Mouse (Mus musculus) heart, embryonic 12.5 days (tissue): ENCODE measurements at regions not wholly inside any gene's neighbourhood (a gene's known extent, or its start where the extent isn't known, plus 50 kb on each side); places are given as distances from the start of the nearest gene placed in this dataset.

ENCODE experiments used
- ATAC-seq: fragments of 200-750 bp; cut with Nextera tagmentation; 2 replicates; pipeline ENCODE4 v1.8.0; 2017; ENCODE audit warnings: moderate TSS enrichment, moderate library complexity; ENCODE audit not compliant: insufficient number of reproducible peaks, low FRiP score
- H3K27ac ChIP-seq: fragments of 300-500 bp; sonication (generic); 2 replicates; pipeline ENCODE4 v1.5.1; 2016; ENCODE audit warnings: mild to moderate bottlenecking, moderate library complexity; ENCODE audit not compliant: poor library complexity, severe bottlenecking
- H3K27me3 ChIP-seq: fragments of 300-500 bp; sonication (generic); replicated peaks from 2 replicates; pipeline ENCODE4 v1.6.1; 2016; ENCODE audit warnings: mild to moderate bottlenecking, moderate library complexity
- H3K36me3 ChIP-seq: fragments of 300-500 bp; sonication (generic); 2 replicates; pipeline ENCODE4 v1.6.1; 2016; ENCODE audit warnings: mild to moderate bottlenecking, moderate library complexity
- H3K4me1 ChIP-seq: fragments of 300-500 bp; sonication (generic); replicated peaks from 2 replicates; pipeline ENCODE4 v1.6.1; 2016; ENCODE audit warnings: mild to moderate bottlenecking
- H3K4me2 ChIP-seq: fragments of 300-500 bp; sonication (generic); 2 replicates; pipeline ENCODE4 v1.6.1; 2016; ENCODE audit warnings: mild to moderate bottlenecking, moderate library complexity
- H3K4me3 ChIP-seq: fragments of 300-500 bp; sonication (generic); 2 replicates; pipeline ENCODE4 v1.5.1; 2016; ENCODE audit warnings: mild to moderate bottlenecking
- H3K9ac ChIP-seq: fragments of 300-500 bp; sonication (generic); 2 replicates; pipeline ENCODE4 v1.6.1; 2016; ENCODE audit warnings: mild to moderate bottlenecking, moderate library complexity
- H3K9me3 ChIP-seq: fragments of 300-500 bp; sonication (generic); replicated peaks from 2 replicates; pipeline ENCODE4 v1.6.1; 2016; ENCODE audit warnings: mild to moderate bottlenecking, moderate library complexity
- WGBS: fragments of 180-500 bp; shearing (Covaris S2); methylation state at CpG from one replicate; pipeline ENCODE4 v1.1.7; 2016; 5-methylcytosine and 5-hydroxymethylcytosine counted together

- Histone ChIP-seq H3K27me3 (no peaks in the 10 kb centered on the region), H3K4me3 (no peak overlapping the region), H3K27ac (peak overlapping the region; percentile 78), H3K4me2 (no peak overlapping the region), H3K4me1 (peaks cover 29% of the 10 kb centered on the region), H3K36me3 (no peaks in the 10 kb centered on the region), H3K9me3 (no peaks in the 10 kb centered on the region), H3K9ac (no peak overlapping the region)
- peak; percentile 72 for ATAC-seq
- WGBS, result 25% methylated on average over 4 of the region's 4 CpGs
Observed at GRCm38 (mm10) chr8:93734818-93735217, 74.9 kb upstream of the Gnao1 start.

- no peak overlapping the region for H3K9ac ChIP-seq
- H3K4me3 ChIP-seq, result no peak overlapping the region
- H3K27me3 ChIP-seq, result no peaks in the 10 kb centered on the region
- H3K4me2 ChIP-seq, result no peak overlapping the region
- WGBS, result 78% methylated on average over 3 of the region's 3 CpGs
- no peak for ATAC-seq
- H3K9me3 ChIP-seq, result no peaks in the 10 kb centered on the region
- no peaks in the 10 kb centered on the region for H3K36me3 ChIP-seq
- H3K27ac ChIP-seq, result no peak overlapping the region
- H3K4me1 ChIP-seq, result peaks cover 7% of the 10 kb centered on the region
Observed at GRCm38 (mm10) chr8:93740281-93740680, 69.5 kb upstream of the Gnao1 start.

GRCm38 (mm10) chr8:93748720-93749119 is 61.0 kb upstream of the Gnao1 start:
- no peak for ATAC-seq
- Histone ChIP-seq H3K36me3 (no peaks in the 10 kb centered on the region), H3K27me3 (no peaks in the 10 kb centered on the region), H3K9me3 (no peaks in the 10 kb centered on the region), H3K4me2 (no peak overlapping the region), H3K27ac (no peak overlapping the region), H3K4me1 (no peaks in the 10 kb centered on the region), H3K4me3 (no peak overlapping the region), H3K9ac (no peak overlapping the region)
- 47% methylated on average over 1 of the region's 1 CpGs for WGBS

DNA sequence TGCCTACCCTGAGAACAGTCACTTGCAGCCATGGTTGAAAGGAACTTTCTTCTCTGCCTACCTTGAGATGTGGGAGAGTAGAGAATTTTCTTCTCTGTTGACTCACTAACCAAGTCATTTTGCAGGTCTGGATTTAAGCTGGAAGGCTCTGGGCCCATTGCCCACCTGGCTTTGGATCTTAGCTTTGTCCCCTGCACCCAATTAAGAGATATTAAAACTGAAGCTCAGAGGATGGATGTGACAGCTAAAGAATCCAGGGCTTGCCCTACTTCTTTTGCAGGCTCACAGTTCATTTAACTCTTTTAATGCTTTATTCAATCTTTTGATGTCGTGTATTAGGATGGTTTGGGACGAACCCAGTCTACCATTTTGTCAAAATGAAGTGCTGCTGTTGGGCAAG is 58.8 kb upstream of the Gnao1 start:
- Histone ChIP-seq H3K4me2 (no peak overlapping the region), H3K9me3 (no peaks in the 10 kb centered on the region), H3K4me3 (no peak overlapping the region), H3K4me1 (no peaks in the 10 kb centered on the region), H3K27ac (no peak overlapping the region), H3K36me3 (no peaks in the 10 kb centered on the region), H3K27me3 (no peaks in the 10 kb centered on the region), H3K9ac (no peak overlapping the region)
- WGBS, result 72% methylated on average over 2 of the region's 2 CpGs
- no peak for ATAC-seq

GRCm38 (mm10) chr8:93755981-93756380 is 53.8 kb upstream of the Gnao1 start:
- ATAC-seq, result no peak
- Histone ChIP-seq H3K4me2 (no peak overlapping the region), H3K36me3 (no peaks in the 10 kb centered on the region), H3K9me3 (no peaks in the 10 kb centered on the region), H3K27ac (no peak overlapping the region), H3K4me3 (no peak overlapping the region), H3K27me3 (no peaks in the 10 kb centered on the region), H3K4me1 (no peaks in the 10 kb centered on the region), H3K9ac (no peak overlapping the region)
- WGBS, result 85% methylated on average over 4 of the region's 4 CpGs
